Mouse (Mus musculus) heart, embryonic 15.5 days (tissue): ENCODE measurements around the gene Tor3a. TPM values are rescaled to one million over a fixed set of nuclear protein-coding genes. Genes with fewer than 3 reads are reported as not detected.
A peak's percentile ranks its signal among the peaks of the same experiment; 100 is the strongest.

ENCODE experiments used
- ATAC-seq: fragments of 200-750 bp; cut with Nextera tagmentation; replicated peaks from 2 replicates; pipeline ENCODE4 v1.8.0; 2017; ENCODE audit warnings: low read depth, moderate TSS enrichment; ENCODE audit not compliant: insufficient number of reproducible peaks, insufficient read depth, low FRiP score
- H3K27ac ChIP-seq: fragments of 300-500 bp; sonication (generic); 2 replicates; pipeline ENCODE4 v1.5.1; 2015; ENCODE audit warnings: mild to moderate bottlenecking, inconsistent platforms
- H3K27me3 ChIP-seq: fragments of 300-500 bp; sonication (generic); 2 replicates; pipeline ENCODE4 v1.6.1; 2015; ENCODE audit warnings: inconsistent platforms
- H3K36me3 ChIP-seq: fragments of 300-500 bp; sonication (generic); 2 replicates; pipeline ENCODE4 v1.6.1; 2015; ENCODE audit warnings: mild to moderate bottlenecking, inconsistent platforms
- H3K4me1 ChIP-seq: fragments of 300-500 bp; sonication (generic); replicated peaks from 2 replicates; pipeline ENCODE4 v1.6.1; 2015; ENCODE audit warnings: inconsistent platforms
- H3K4me2 ChIP-seq: fragments of 300-500 bp; sonication (generic); 2 replicates; pipeline ENCODE4 v1.6.1; 2015; ENCODE audit warnings: inconsistent platforms, mild to moderate bottlenecking, moderate library complexity
- H3K4me3 ChIP-seq: fragments of 300-500 bp; sonication (generic); 2 replicates; pipeline ENCODE4 v1.5.1; 2015; ENCODE audit warnings: mild to moderate bottlenecking, inconsistent platforms
- H3K9ac ChIP-seq: fragments of 300-500 bp; sonication (generic); 2 replicates; pipeline ENCODE4 v1.6.1; 2015; ENCODE audit warnings: mild to moderate bottlenecking, inconsistent platforms
- H3K9me3 ChIP-seq: fragments of 300-500 bp; sonication (generic); replicated peaks from 2 replicates; pipeline ENCODE4 v1.6.1; 2016; ENCODE audit warnings: inconsistent platforms
- WGBS: fragments of 180-500 bp; shearing (Covaris S2); methylation state at CpG from one replicate; pipeline ENCODE4 v1.1.7; 2015; ENCODE audit warnings: mixed read lengths; 5-methylcytosine and 5-hydroxymethylcytosine counted together
- polyA plus RNA-seq: library from polyadenylated mRNA; unstranded; fragments of >200 nt; fragmentation: Nextera tagmentation; extraction: Ambion mirVana; gene quantifications from 2 replicates; pipeline ENCODE4 v1.2.1, GENCODE M21; 2015

Tor3a gene
- polyA plus RNA-seq, 1 experiment from 2014 or later, result 6.5 TPM

GRCm38 (mm10) chr1:156703444-156703843 lies 29.3 kb upstream of the Tor3a start:
- Histone ChIP-seq H3K4me3 (no peak overlapping the region), H3K27ac (no peak overlapping the region), H3K9me3 (no peaks in the 10 kb centered on the region), H3K9ac (no peak overlapping the region), H3K4me1 (no peaks in the 10 kb centered on the region), H3K36me3 (peaks cover 39% of the 10 kb centered on the region), H3K27me3 (no peaks in the 10 kb centered on the region), H3K4me2 (no peak overlapping the region)
- no peak for ATAC-seq
- 86% methylated on average over 4 of the region's 4 CpGs for WGBS

GRCm38 (mm10) chr1:156702151-156702550 lies 28.0 kb upstream of the Tor3a start:
- no peak for ATAC-seq
- H3K27ac ChIP-seq, result no peak overlapping the region
- no peaks in the 10 kb centered on the region for H3K9me3 ChIP-seq
- no peak overlapping the region for H3K4me2 ChIP-seq
- H3K36me3 ChIP-seq, result peaks cover 50% of the 10 kb centered on the region
- no peak overlapping the region for H3K4me3 ChIP-seq
- no peaks in the 10 kb centered on the region for H3K4me1 ChIP-seq
- no peak overlapping the region for H3K9ac ChIP-seq
- 79% methylated on average over 7 of the region's 7 CpGs for WGBS
- H3K27me3 ChIP-seq, result no peaks in the 10 kb centered on the region

- Histone ChIP-seq H3K9ac (no peak overlapping the region), H3K36me3 (peaks cover 70% of the 10 kb centered on the region), H3K4me3 (no peak overlapping the region), H3K27me3 (no peaks in the 10 kb centered on the region), H3K9me3 (no peaks in the 10 kb centered on the region), H3K4me1 (no peaks in the 10 kb centered on the region), H3K4me2 (no peak overlapping the region), H3K27ac (no peak overlapping the region)
- ATAC-seq, result no peak
- 75% methylated on average over 7 of the region's 7 CpGs for WGBS
Measured at GRCm38 (mm10) chr1:156686025-156686661, 12.0 kb upstream of the Tor3a start.

GRCm38 (mm10) chr1:156679599-156679998 lies 5.4 kb upstream of the Tor3a start:
- ATAC-seq, result no peak
- Histone ChIP-seq H3K4me2 (no peak overlapping the region), H3K27ac (no peak overlapping the region), H3K4me1 (peaks cover 7% of the 10 kb centered on the region), H3K9ac (no peak overlapping the region), H3K27me3 (no peaks in the 10 kb centered on the region), H3K4me3 (no peak overlapping the region), H3K36me3 (peaks cover 27% of the 10 kb centered on the region), H3K9me3 (no peaks in the 10 kb centered on the region)
- 64% methylated on average over 9 of the region's 9 CpGs for WGBS

- ATAC-seq, result no peak
- Histone ChIP-seq H3K4me1 (peaks cover 16% of the 10 kb centered on the region), H3K4me3 (no peak overlapping the region), H3K27ac (no peak overlapping the region), H3K9me3 (no peaks in the 10 kb centered on the region), H3K36me3 (peaks cover 12% of the 10 kb centered on the region; the same call in 1 of the 2 replicates), H3K9ac (no peak overlapping the region), H3K4me2 (no peak overlapping the region), H3K27me3 (no peaks in the 10 kb centered on the region)
- 87% methylated on average over 3 of the region's 3 CpGs for WGBS
Measured at GRCm38 (mm10) chr1:156677230-156677629, 3.1 kb upstream of the Tor3a start.

- H3K4me3 ChIP-seq, result no peak overlapping the region
- peaks cover 16% of the 10 kb centered on the region for H3K4me1 ChIP-seq
- H3K9me3 ChIP-seq, result no peaks in the 10 kb centered on the region
- no peak overlapping the region for H3K27ac ChIP-seq
- no peak overlapping the region for H3K4me2 ChIP-seq
- WGBS, result 61% methylated on average over 5 of the region's 5 CpGs
- peaks cover 9% of the 10 kb centered on the region; the same call in 1 of the 2 replicates for H3K36me3 ChIP-seq
- no peaks in the 10 kb centered on the region for H3K27me3 ChIP-seq
- ATAC-seq, result no peak
- no peak overlapping the region for H3K9ac ChIP-seq
Measured at GRCm38 (mm10) chr1:156676596-156676995, 2.4 kb upstream of the Tor3a start.

- no peak overlapping the region for H3K4me2 ChIP-seq
- 29% methylated on average over 12 of the region's 12 CpGs for WGBS
- no peak for ATAC-seq
Measured at GRCm38 (mm10) chr1:156676171-156676570, 2.0 kb upstream of the Tor3a start.

GRCm38 (mm10) chr1:156673476-156674194 lies 521 bp downstream of the Tor3a start:
- H3K4me1 ChIP-seq, result peaks cover 19% of the 10 kb centered on the region
- under 1% methylated on average over 29 of the region's 29 CpGs for WGBS
- no peaks in the 10 kb centered on the region for H3K9me3 ChIP-seq
- peak overlapping the region; percentile 97 for H3K4me2 ChIP-seq
- peak overlapping the region; percentile 74 for H3K4me3 ChIP-seq
- ATAC-seq, result peak; percentile 12; the same call in 1 of the 2 replicates
- H3K9ac ChIP-seq, result peak overlapping the region; percentile 73
- no peaks in the 10 kb centered on the region for H3K27me3 ChIP-seq
- H3K36me3 ChIP-seq, result no peaks in the 10 kb centered on the region
- H3K27ac ChIP-seq, result peak overlapping the region; percentile 66

More at GRCm38 (mm10) chr1:156676171-156676570, 2.0 kb upstream of the Tor3a start:
- Histone ChIP-seq H3K36me3 (peaks cover 5% of the 10 kb centered on the region; the same call in 1 of the 2 replicates), H3K4me3 (no peak overlapping the region), H3K9ac (no peak overlapping the region), H3K4me1 (peaks cover 16% of the 10 kb centered on the region), H3K9me3 (no peaks in the 10 kb centered on the region), H3K27ac (no peak overlapping the region), H3K27me3 (no peaks in the 10 kb centered on the region)

- Histone ChIP-seq H3K4me3 (peak overlapping the region; percentile 74), H3K9ac (peak overlapping the region; percentile 73), H3K36me3 (no peaks in the 10 kb centered on the region), H3K27me3 (no peaks in the 10 kb centered on the region), H3K4me1 (peaks cover 24% of the 10 kb centered on the region), H3K27ac (peak overlapping the region; percentile 66; the same call in 1 of the 2 replicates), H3K9me3 (no peaks in the 10 kb centered on the region), H3K4me2 (peak overlapping the region; percentile 97)
- ATAC-seq, result no peak
- 18% methylated on average over 14 of the region's 14 CpGs for WGBS
Measured at GRCm38 (mm10) chr1:156672720-156673475, 1.3 kb downstream of the Tor3a start.

GRCm38 (mm10) chr1:156671921-156672320 lies 2.2 kb downstream of the Tor3a start:
- Histone ChIP-seq H3K36me3 (no peaks in the 10 kb centered on the region), H3K4me1 (peaks cover 32% of the 10 kb centered on the region), H3K9ac (no peak overlapping the region), H3K27me3 (no peaks in the 10 kb centered on the region), H3K4me2 (no peak overlapping the region), H3K27ac (no peak overlapping the region), H3K9me3 (no peaks in the 10 kb centered on the region), H3K4me3 (no peak overlapping the region)
- no peak for ATAC-seq
- whole genome bisulfite sequencing, result 89% methylated on average over 3 of the region's 3 CpGs

- Histone ChIP-seq H3K36me3 (no peaks in the 10 kb centered on the region), H3K4me3 (no peak overlapping the region), H3K27ac (no peak overlapping the region), H3K27me3 (no peaks in the 10 kb centered on the region), H3K9ac (no peak overlapping the region), H3K9me3 (no peaks in the 10 kb centered on the region), H3K4me2 (no peak overlapping the region), H3K4me1 (peaks cover 30% of the 10 kb centered on the region)
- 51% methylated on average over 11 of the region's 11 CpGs for WGBS
- ATAC-seq, result no peak
Measured at GRCm38 (mm10) chr1:156669208-156669983, 4.8 kb downstream of the Tor3a start.
